Mouse (Mus musculus) urinary bladder, postnatal 25 days (tissue): ENCODE measurements at regions not wholly inside any gene's neighbourhood (a gene's known extent, or its start where the extent isn't known, plus 50 kb on each side); places are given as distances from the start of the nearest gene placed in this dataset.
"Not testable (repeated sequence)": the region's sequence is repeated elsewhere in the genome, so short reads cannot be mapped to it uniquely, and the experiment has no call there.

Experiments
- DNase-seq: peaks from one replicate; pipeline ENCODE4 v3.0.0; 2022; ENCODE audit warnings: low spot score

- DNase-seq = no peak
These were observed 132.0 kb upstream of the Gadl1 start for GRCm38 (mm10) chr9:115777097-115777864.

- no peak for DNase-seq
These were observed 130.4 kb upstream of the Gadl1 start for GRCm38 (mm10) chr9:115778862-115779261.

- DNase-seq = no peak
These were observed 109.9 kb upstream of the Gadl1 start for GRCm38 (mm10) chr9:115799330-115799729.

GRCm38 (mm10) chr9:115800624-115801023, 108.6 kb upstream of the Gadl1 start:
- DNase-seq = no peak

GRCm38 (mm10) chr9:115803071-115803470, 106.2 kb upstream of the Gadl1 start:
- no peak for DNase-seq

GRCm38 (mm10) chr9:115805224-115805623, 104.0 kb upstream of the Gadl1 start:
- DNase-seq = no peak

GRCm38 (mm10) chr9:115806018-115806702, 103.1 kb upstream of the Gadl1 start:
- DNase-seq = no peak

GRCm38 (mm10) chr9:115840186-115840585, 69.1 kb upstream of the Gadl1 start:
- no peak for DNase-seq

GRCm38 (mm10) chr9:115840791-115841190, 68.5 kb upstream of the Gadl1 start:
- DNase-seq = no peak

GRCm38 (mm10) chr9:115841684-115842083, 67.6 kb upstream of the Gadl1 start:
- DNase-seq = no peak

- DNase-seq = no peak
These were observed 64.9 kb upstream of the Gadl1 start for GRCm38 (mm10) chr9:115844340-115844739.

GRCm38 (mm10) chr9:115845091-115845490, 64.2 kb upstream of the Gadl1 start:
- no peak for DNase-seq

- DNase-seq = no peak
These were observed 61.8 kb upstream of the Gadl1 start for GRCm38 (mm10) chr9:115847289-115848074.

GRCm38 (mm10) chr9:115853210-115853842, 55.9 kb upstream of the Gadl1 start:
- DNase-seq = not testable (repeated sequence)

GRCm38 (mm10) chr9:115857301-115857700, 52.0 kb upstream of the Gadl1 start:
- no peak for DNase-seq

GRCm38 (mm10) chr9:115858848-115859247, 50.4 kb upstream of the Gadl1 start:
- no peak for DNase-seq
